Mouse (Mus musculus) C2C12 (cell line): Measurements from ENCODE around the gene Nog.

Source experiments
- CTCF ChIP-seq: IDR thresholded peaks from one replicate; pipeline ENCODE4 v1.5.1; 2011; ENCODE audit not compliant: control insufficient read depth, insufficient read depth, insufficient read length
- MAX ChIP-seq: IDR thresholded peaks from one replicate; pipeline ENCODE4 v1.6.1; 2011; ENCODE audit warnings: mild to moderate bottlenecking, control low read depth

DNA sequence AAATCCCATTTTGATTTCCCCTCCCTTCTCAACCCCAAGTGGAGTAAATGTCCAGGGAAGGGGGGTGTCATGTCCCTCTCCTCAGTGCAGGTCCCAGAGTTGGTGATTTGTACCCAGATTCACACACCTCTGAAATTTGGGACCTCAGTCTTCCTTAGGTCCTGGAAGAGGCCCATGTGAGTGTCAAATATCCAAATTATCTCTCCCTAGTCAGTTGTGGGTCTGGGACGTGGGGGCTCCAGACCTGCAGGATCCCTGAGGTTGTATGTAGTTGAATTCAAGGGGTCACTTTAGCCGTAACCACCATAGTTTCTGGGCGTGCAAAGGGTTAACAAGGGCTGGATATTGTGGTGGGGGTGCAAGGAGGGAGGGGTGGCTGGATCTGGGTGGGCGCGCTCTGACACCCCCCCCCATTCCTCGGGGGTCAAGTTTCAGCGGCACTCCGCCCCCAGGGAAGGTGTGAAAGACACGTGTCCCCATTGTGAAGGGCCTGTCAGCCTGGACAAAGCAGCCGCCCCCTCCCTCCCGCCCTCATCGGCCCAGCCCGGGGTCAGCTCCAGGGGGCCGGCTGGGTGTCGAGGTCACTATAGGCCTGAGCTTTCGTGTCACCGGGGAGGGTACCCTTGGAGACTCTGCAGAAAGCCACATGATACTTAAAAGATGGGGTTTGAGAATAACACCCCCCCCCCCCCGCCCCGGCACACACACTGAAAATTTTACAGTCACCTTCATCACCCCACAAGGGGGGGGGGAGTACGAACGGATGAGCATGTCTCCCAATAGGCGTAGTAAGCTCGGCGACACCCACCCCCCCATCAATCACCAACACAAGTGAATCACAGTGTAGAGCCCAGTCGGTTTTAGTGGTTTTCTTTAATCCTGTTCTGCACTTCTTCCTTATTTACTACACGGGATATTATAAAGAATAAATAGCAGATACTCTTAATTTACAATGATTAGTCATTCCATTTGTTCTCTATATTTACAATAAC is 2.1 kb downstream of the Nog start:
- TF ChIP-seq MAX (no peak), CTCF (no peak)
